Mouse (Mus musculus): Measurements from ENCODE around the gene Rnf123. TPM values are rescaled to one million over a fixed set of nuclear protein-coding genes. Genes with fewer than 3 reads are reported as not detected.

Gene Rnf123
- total and polyA plus RNA-seq, 2 experiments = 19.6 to 97.5 TPM

DNA sequence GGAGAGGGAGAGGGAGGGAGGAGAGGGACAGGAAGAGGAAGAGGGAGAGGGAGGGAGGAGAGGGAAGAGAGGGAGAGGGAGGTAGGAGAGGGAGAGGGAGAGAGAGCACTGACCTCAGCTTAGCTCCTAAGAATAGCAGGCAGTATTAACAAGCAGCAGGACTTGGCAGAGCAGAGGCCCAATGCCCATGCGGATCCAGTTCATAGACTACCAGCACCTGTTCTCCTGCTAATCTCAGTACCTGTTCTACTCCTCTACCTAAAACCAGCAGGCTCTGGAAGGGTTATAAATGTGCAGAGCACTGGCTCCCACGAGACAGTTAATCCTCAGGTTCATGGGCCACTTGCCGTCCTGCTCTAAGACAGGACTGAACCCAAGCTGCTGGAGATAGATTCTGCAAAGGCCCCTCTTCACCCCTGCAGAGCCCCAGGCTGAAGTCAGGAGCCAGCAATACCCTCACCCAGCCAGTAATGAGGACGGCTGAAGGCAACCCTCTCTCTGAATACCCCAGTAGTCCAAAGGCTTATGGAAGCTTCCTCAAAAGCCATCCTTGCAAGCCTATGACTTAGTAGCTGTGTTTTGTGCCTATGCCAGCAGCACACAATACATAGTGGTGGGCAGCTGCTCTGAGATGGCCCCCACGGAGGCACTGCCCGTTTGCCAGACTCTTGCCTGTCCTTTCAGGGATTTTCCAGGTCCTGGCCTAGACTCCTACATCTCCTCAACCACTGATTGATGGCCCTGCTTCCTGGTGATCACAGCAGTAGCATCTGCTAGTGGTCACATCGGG, 9.8 kb downstream of the Rnf123 start:
- TF ChIP-seq CTCF (IDR thresholded peaks at IDR 0.05; ENCODE audit: low read depth, low read length) (no peak), POLR2A (IDR thresholded peaks at IDR 0.05; ENCODE audit: extremely low read depth, insufficient read depth, low read length) (no peak)
- H3K79me2 ChIP-seq (ENCODE audit: control insufficient read depth, insufficient read depth, low read length) = peaks cover 3% of the 10 kb centered on the region; the same call in 1 of the 2 replicates
- peak; percentile 54 for DNase-seq (ENCODE audit: extremely low read depth, low read depth, low spot score)
- H3K4me1 ChIP-seq (ENCODE audit: control insufficient read depth, insufficient read depth, low read length) = peaks cover 20% of the 10 kb centered on the region
- H3K27ac ChIP-seq (replicated peaks; ENCODE audit: insufficient read depth, low read depth, low read length) = no peak overlapping the region; the same call in 1 of the 2 replicates
- peak overlapping the region; percentile 32 for H3K9ac ChIP-seq (ENCODE audit: low read depth, low read length)
- peaks cover 10% of the 10 kb centered on the region; the same call in 1 of the 2 replicates for H3K36me3 ChIP-seq (ENCODE audit: control insufficient read depth, insufficient read depth, low read length)
- 71% methylated on average over 7 of the region's 7 CpGs for WGBS
- no peaks in the 10 kb centered on the region for H3K27me3 ChIP-seq (ENCODE audit: control insufficient read depth, insufficient read depth, low read length)
- H3K4me3 ChIP-seq (ENCODE audit: insufficient read depth, low read depth, low read length) = no peak overlapping the region

DNA sequence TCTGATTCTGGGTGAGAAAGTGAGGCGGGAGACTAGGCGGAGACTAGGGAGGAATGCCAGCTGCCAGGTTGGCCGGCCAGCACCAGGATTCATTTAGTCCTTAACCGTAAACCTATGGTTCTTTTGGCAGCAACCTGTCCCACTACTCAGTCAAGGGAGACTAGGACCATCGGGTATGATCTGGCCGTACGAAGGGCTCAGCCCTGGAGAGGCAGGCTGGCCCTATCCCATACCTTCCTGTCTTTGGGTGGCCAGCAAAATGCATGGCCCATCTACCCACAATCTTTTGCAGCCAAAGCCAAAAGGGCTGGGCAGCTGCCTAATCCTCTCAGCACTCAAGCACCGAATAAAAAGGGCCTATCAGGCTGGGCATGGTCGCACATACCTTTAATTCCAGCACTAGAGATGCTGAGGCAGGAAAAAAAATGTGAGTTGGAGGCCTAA, 10.6 kb downstream of the Rnf123 start:
- DNase-seq (ENCODE audit: extremely low read depth, low read depth, low spot score) = peak; percentile 50
- peak overlapping the region; percentile 15; the same call in 1 of the 2 replicates for H3K9ac ChIP-seq (ENCODE audit: low read depth, low read length)
- H3K27me3 ChIP-seq (ENCODE audit: control insufficient read depth, insufficient read depth, low read length) = no peaks in the 10 kb centered on the region
- no peak overlapping the region for H3K4me3 ChIP-seq (ENCODE audit: insufficient read depth, low read depth, low read length)
- peak overlapping the region; percentile 73 for H3K27ac ChIP-seq (replicated peaks; ENCODE audit: insufficient read depth, low read depth, low read length)
- H3K4me1 ChIP-seq (ENCODE audit: control insufficient read depth, insufficient read depth, low read length) = peaks cover 17% of the 10 kb centered on the region
- peaks cover 10% of the 10 kb centered on the region; the same call in 1 of the 2 replicates for H3K36me3 ChIP-seq (ENCODE audit: control insufficient read depth, insufficient read depth, low read length)
- no peak for TF ChIP-seq POLR2A (IDR thresholded peaks at IDR 0.05; ENCODE audit: extremely low read depth, insufficient read depth, low read length)
- TF ChIP-seq CTCF (IDR thresholded peaks at IDR 0.05; ENCODE audit: low read depth, low read length) = no peak
- 56% methylated on average over 9 of the region's 9 CpGs for WGBS
- H3K79me2 ChIP-seq (ENCODE audit: control insufficient read depth, insufficient read depth, low read length) = no peaks in the 10 kb centered on the region

DNA sequence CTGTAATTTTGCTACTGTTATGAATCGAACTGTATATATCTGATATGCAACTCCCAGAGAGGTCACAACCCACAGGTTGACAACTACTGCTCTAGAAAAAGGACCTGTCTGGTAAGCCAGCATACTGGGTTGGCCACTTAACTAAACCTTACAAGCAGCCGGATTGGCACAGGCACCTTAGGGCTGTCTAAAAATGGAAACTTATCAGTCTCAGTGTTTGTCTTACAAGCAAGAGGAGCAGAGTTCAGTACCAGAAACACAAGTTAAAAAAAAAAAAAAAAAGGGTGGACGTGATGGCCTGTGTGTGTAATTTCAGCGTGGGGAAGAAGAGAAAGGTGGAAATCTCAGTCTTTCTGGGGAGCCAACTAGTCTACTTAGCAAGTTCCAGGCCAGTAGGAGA, 11.3 kb downstream of the Rnf123 start:
- Histone ChIP-seq H3K36me3 (ENCODE audit: control insufficient read depth, insufficient read depth, low read length) (peaks cover 10% of the 10 kb centered on the region; the same call in 1 of the 2 replicates), H3K79me2 (ENCODE audit: control insufficient read depth, insufficient read depth, low read length) (no peaks in the 10 kb centered on the region), H3K27me3 (ENCODE audit: control insufficient read depth, insufficient read depth, low read length) (no peaks in the 10 kb centered on the region), H3K4me3 (ENCODE audit: insufficient read depth, low read depth, low read length) (no peak overlapping the region), H3K9ac (ENCODE audit: low read depth, low read length) (no peak overlapping the region; the same call in 1 of the 2 replicates), H3K4me1 (ENCODE audit: control insufficient read depth, insufficient read depth, low read length) (peaks cover 17% of the 10 kb centered on the region), H3K27ac (replicated peaks; ENCODE audit: insufficient read depth, low read depth, low read length) (peak overlapping the region; percentile 73)
- TF ChIP-seq POLR2A (IDR thresholded peaks at IDR 0.05; ENCODE audit: extremely low read depth, insufficient read depth, low read length) = no peak
- TF ChIP-seq CTCF (IDR thresholded peaks at IDR 0.05; ENCODE audit: low read depth, low read length) = no peak
- WGBS = 31% methylated on average over 4 of the region's 4 CpGs
- DNase-seq (ENCODE audit: extremely low read depth, low read depth, low spot score) = peak; percentile 91

DNA sequence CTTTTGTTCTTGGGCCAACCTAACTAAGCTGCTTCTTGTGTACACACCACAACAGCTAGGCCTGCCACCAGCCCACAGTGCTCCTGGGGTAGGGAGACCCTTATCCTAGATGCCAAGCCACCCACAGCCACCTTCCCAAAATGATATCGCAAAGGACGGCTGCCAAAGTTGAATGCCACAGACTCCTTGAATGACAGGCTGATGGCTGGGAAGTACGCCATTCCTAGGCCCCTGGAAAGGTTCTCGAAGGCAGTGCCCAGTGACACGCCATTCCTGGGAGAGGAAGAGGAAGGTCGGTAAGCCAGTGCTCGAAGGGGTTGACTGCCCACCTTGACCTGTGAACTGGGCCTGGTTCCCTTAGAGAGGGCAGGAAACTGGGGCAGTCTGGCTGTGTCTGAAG, 13.6 kb downstream of the Rnf123 start:
- Histone ChIP-seq H3K4me1 (ENCODE audit: control insufficient read depth, insufficient read depth, low read length) (peaks cover 17% of the 10 kb centered on the region), H3K4me3 (ENCODE audit: insufficient read depth, low read depth, low read length) (no peak overlapping the region), H3K36me3 (ENCODE audit: control insufficient read depth, insufficient read depth, low read length) (peaks cover 17% of the 10 kb centered on the region; the same call in 1 of the 2 replicates), H3K27ac (replicated peaks; ENCODE audit: insufficient read depth, low read depth, low read length) (no peak overlapping the region), H3K27me3 (ENCODE audit: control insufficient read depth, insufficient read depth, low read length) (no peaks in the 10 kb centered on the region), H3K79me2 (ENCODE audit: control insufficient read depth, insufficient read depth, low read length) (no peaks in the 10 kb centered on the region), H3K9ac (ENCODE audit: low read depth, low read length) (no peak overlapping the region)
- 86% methylated on average over 7 of the region's 7 CpGs for WGBS
- TF ChIP-seq POLR2A (IDR thresholded peaks at IDR 0.05; ENCODE audit: extremely low read depth, insufficient read depth, low read length) (no peak), CTCF (IDR thresholded peaks at IDR 0.05; ENCODE audit: low read depth, low read length) (no peak)
- DNase-seq (ENCODE audit: extremely low read depth, low read depth, low spot score) = no peak

DNA sequence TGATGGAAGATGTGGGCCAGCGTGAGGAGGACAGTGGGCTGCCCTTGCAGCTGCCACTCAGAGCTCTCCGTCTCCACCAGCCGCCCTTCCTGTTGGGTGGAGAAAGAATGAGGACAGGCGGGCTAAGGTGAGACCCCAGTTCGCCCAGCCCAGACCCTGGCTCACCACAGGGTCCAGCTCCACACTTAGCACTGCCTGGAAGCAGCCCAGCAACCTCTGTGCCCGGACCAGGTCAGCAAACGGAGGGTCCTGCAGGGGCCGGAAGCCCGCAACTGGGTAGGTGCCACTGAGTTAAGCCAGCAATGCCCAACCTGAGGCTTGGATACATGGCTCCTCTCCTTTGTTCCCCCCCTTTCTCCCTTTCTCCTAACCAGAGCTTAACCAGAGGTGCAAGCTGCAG, 14.1 kb downstream of the Rnf123 start:
- 95% methylated on average over 9 of the region's 9 CpGs for WGBS
- H3K36me3 ChIP-seq (ENCODE audit: control insufficient read depth, insufficient read depth, low read length) = peaks cover 17% of the 10 kb centered on the region; the same call in 1 of the 2 replicates
- H3K4me1 ChIP-seq (ENCODE audit: control insufficient read depth, insufficient read depth, low read length) = peaks cover 17% of the 10 kb centered on the region
- no peaks in the 10 kb centered on the region for H3K27me3 ChIP-seq (ENCODE audit: control insufficient read depth, insufficient read depth, low read length)
- no peak overlapping the region for H3K27ac ChIP-seq (replicated peaks; ENCODE audit: insufficient read depth, low read depth, low read length)
- no peak for DNase-seq (ENCODE audit: extremely low read depth, low read depth, low spot score)
- no peaks in the 10 kb centered on the region for H3K79me2 ChIP-seq (ENCODE audit: control insufficient read depth, insufficient read depth, low read length)
- no peak overlapping the region for H3K4me3 ChIP-seq (ENCODE audit: insufficient read depth, low read depth, low read length)
- TF ChIP-seq POLR2A (IDR thresholded peaks at IDR 0.05; ENCODE audit: extremely low read depth, insufficient read depth, low read length) (no peak), CTCF (IDR thresholded peaks at IDR 0.05; ENCODE audit: low read depth, low read length) (no peak)
- H3K9ac ChIP-seq (ENCODE audit: low read depth, low read length) = no peak overlapping the region

DNA sequence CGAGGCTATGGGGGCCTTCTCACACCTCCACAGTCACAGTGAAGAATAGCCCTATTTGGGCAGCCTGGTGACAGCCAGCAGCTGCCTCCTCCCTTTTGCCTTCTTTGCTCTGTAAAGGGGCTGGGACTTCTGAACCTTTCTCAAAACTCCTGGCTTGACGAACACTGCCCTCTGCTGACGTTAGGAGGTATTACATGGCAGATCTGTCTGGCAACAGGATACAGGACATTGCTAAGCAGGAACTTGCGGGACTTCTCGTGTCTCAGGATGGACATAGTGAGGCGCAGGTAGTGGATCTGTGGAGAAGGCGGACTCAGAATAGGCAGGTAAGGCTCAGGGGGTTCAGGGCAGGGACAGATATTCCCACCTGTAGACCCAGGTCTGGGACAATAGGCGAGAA, 15.2 kb downstream of the Rnf123 start:
- H3K4me1 ChIP-seq (ENCODE audit: control insufficient read depth, insufficient read depth, low read length) = peaks cover 11% of the 10 kb centered on the region
- TF ChIP-seq POLR2A (IDR thresholded peaks at IDR 0.05; ENCODE audit: extremely low read depth, insufficient read depth, low read length) (no peak), CTCF (IDR thresholded peaks at IDR 0.05; ENCODE audit: low read depth, low read length) (peak; percentile 70)
- no peak overlapping the region for H3K9ac ChIP-seq (ENCODE audit: low read depth, low read length)
- H3K27me3 ChIP-seq (ENCODE audit: control insufficient read depth, insufficient read depth, low read length) = no peaks in the 10 kb centered on the region
- H3K79me2 ChIP-seq (ENCODE audit: control insufficient read depth, insufficient read depth, low read length) = no peaks in the 10 kb centered on the region
- 31% methylated on average over 8 of the region's 8 CpGs for WGBS
- DNase-seq (ENCODE audit: extremely low read depth, low read depth, low spot score) = peak; percentile 75
- H3K27ac ChIP-seq (replicated peaks; ENCODE audit: insufficient read depth, low read depth, low read length) = no peak overlapping the region
- H3K4me3 ChIP-seq (ENCODE audit: insufficient read depth, low read depth, low read length) = no peak overlapping the region
- H3K36me3 ChIP-seq (ENCODE audit: control insufficient read depth, insufficient read depth, low read length) = peaks cover 20% of the 10 kb centered on the region; the same call in 1 of the 2 replicates
